ENCODE assay signal across 10 mouse cellular contexts in genomic region chr16:29198461-29198860, GRCm38 (mm10). TPM values are rescaled to one million over a fixed set of nuclear protein-coding genes. Genes with fewer than 3 reads are reported as not detected.
A peak's percentile ranks its signal among the peaks of the same experiment; 100 is the strongest.
DNase-seq lines count a peak whose midpoint lies in the region; ATAC-seq lines count a peak whose summit lies in the region.
"Had no signal": no experiment of that assay in that cellular context is flagged by ENCODE, and none has a peak within 500 bp of the region (broad histone marks: within the 10 kb centered on the region; RNA-seq: fewer than 3 reads in every experiment).

No protein-coding gene starts in this region.

- peak overlapping the region; percentile 56 for H3K27ac ChIP-seq in forebrain, embryonic 16.5 days (ENCODE audit: low read length)
- 0 out of 2 replicates have a peak overlapping the region, but pooled peaks have one; percentile 2 for H3K27ac ChIP-seq in intestine, embryonic 15.5 days
- H3K27ac ChIP-seq: neural tube, embryonic 12.5 days had no signal

- 12% methylated on average over 5 of the region's 5 CpGs for WGBS in forebrain, embryonic 16.5 days
- WGBS in intestine, embryonic 15.5 days = 17% methylated on average over 5 of the region's 5 CpGs

- DNase-seq in layer of hippocampus, adult 11-12 months (ENCODE audit: low spot score) = peak; percentile 49
- DNase-seq in layer of hippocampus, adult 9-10 months (ENCODE audit: low spot score) = no peak
- peak; percentile 34 to 55 for DNase-seq in right cerebral cortex, postnatal 36 days (ENCODE audit: low spot score in 2 of 2)
- DNase-seq in thymus, postnatal 0 days (ENCODE audit: low spot score) = no peak
- no peak for DNase-seq in cerebellum, postnatal 36 days
- DNase-seq in MN1 (ENCODE audit: low spot score) = no peak

- H3K9me3 ChIP-seq in forebrain, embryonic 16.5 days (ENCODE audit: control insufficient read depth, low read length) = no peaks in the 10 kb centered on the region
- no peaks in the 10 kb centered on the region for H3K9me3 ChIP-seq in intestine, embryonic 15.5 days
- H3K9me3 ChIP-seq: neural tube, embryonic 12.5 days had no signal

- peaks cover 4% of the 10 kb centered on the region; the same call in 1 of the 2 replicates for H3K4me1 ChIP-seq in forebrain, embryonic 16.5 days (replicated peaks; ENCODE audit: control insufficient read depth, insufficient read depth, low read length)
- H3K4me1 ChIP-seq in intestine, embryonic 15.5 days (replicated peaks) = no peaks in the 10 kb centered on the region
- H3K4me1 ChIP-seq: neural tube, embryonic 12.5 days had no signal

- ATAC-seq in forebrain, embryonic 16.5 days = peak; percentile 78
- peak; percentile 84 for ATAC-seq in intestine, embryonic 15.5 days
- ATAC-seq: Patski had no signal

- no peaks in the 10 kb centered on the region for H3K36me3 ChIP-seq in forebrain, embryonic 16.5 days (ENCODE audit: control insufficient read depth, insufficient read depth)
- no peaks in the 10 kb centered on the region for H3K36me3 ChIP-seq in intestine, embryonic 15.5 days
- H3K36me3 ChIP-seq: neural tube, embryonic 12.5 days had no signal

- H3K4me3 ChIP-seq in forebrain, embryonic 16.5 days (replicated peaks; ENCODE audit: low read length) = no peak overlapping the region
- H3K4me3 ChIP-seq in intestine, embryonic 15.5 days (replicated peaks) = no peak overlapping the region
- H3K4me3 ChIP-seq: neural tube, embryonic 12.5 days had no signal

- no peak overlapping the region for H3K9ac ChIP-seq in forebrain, embryonic 16.5 days (replicated peaks; ENCODE audit: low read depth, low read length)
- H3K9ac ChIP-seq in intestine, embryonic 15.5 days = no peak overlapping the region
- H3K9ac ChIP-seq: neural tube, embryonic 12.5 days had no signal

- H3K27me3 ChIP-seq in forebrain, embryonic 16.5 days (replicated peaks; ENCODE audit: control insufficient read depth, insufficient read depth, low read length) = no peaks in the 10 kb centered on the region
- no peaks in the 10 kb centered on the region for H3K27me3 ChIP-seq in intestine, embryonic 15.5 days (replicated peaks)
- H3K27me3 ChIP-seq: neural tube, embryonic 12.5 days had no signal

- H3K4me2 ChIP-seq in forebrain, embryonic 16.5 days (ENCODE audit: low read length) = no peak overlapping the region
- H3K4me2 ChIP-seq in intestine, embryonic 15.5 days (replicated peaks) = no peak overlapping the region
- H3K4me2 ChIP-seq: neural tube, embryonic 12.5 days had no signal

RNA-seq across cellular contexts. Expression of gene Hrasls, which starts 11.0 kb away (rescaled TPM):
- 3.7 and 4.3 TPM in 2 replicates for polyA plus RNA-seq in forebrain, embryonic 16.5 days (2015; fragmentation: Nextera tagmentation; extraction: Ambion mirVana)
- polyA plus RNA-seq in intestine, embryonic 15.5 days (2015; fragmentation: Nextera tagmentation; extraction: Ambion mirVana) = 0.47 and 0.73 TPM in 2 replicates
- polyA plus RNA-seq in thymus, postnatal 0 days (2015; fragmentation: Nextera tagmentation; extraction: Ambion mirVana) = 0.19 and 0.20 TPM in 2 replicates
- polyA plus RNA-seq: Patski had no signal

Comparison
In these comparisons a context has a peak if more than half of its experiments do, and no peak if none do; other contexts are left out.
1. DNase-seq: peak in layer of hippocampus, adult 11-12 months (single experiment) and right cerebral cortex, postnatal 36 days (2 of 2); none in layer of hippocampus, adult 9-10 months (single experiment), thymus, postnatal 0 days (single experiment), cerebellum, postnatal 36 days (0 of 2) and MN1 (single experiment).